Comparison of ENCODE assay signal across 9 mouse cellular contexts in genomic region chr4:102588668-102589455, GRCm38 (mm10).
DNase-seq lines count a peak whose midpoint lies in the region; ATAC-seq and TF ChIP-seq lines count a peak whose summit lies in the region.
"Had no signal": no experiment of that assay in that cellular context is flagged by ENCODE, and none has a peak within 500 bp of the region (broad histone marks: within the 10 kb centered on the region; RNA-seq: fewer than 3 reads in every experiment).

No protein-coding gene starts in this region.

- no peak for DNase-seq in Patski (ENCODE audit: low read depth, low spot score)
- peak; percentile 85 to 92 for DNase-seq in heart, adult 9 months (ENCODE audit: low spot score in 2 of 2)
- peak; percentile 62 for DNase-seq in kidney, adult 11 months
- no peak for DNase-seq in limb, embryonic 10.5 days (ENCODE audit: low spot score)
- no peak for DNase-seq in c-Kit-positive CD71-positive TER-119-positive erythroid progenitor cells, embryonic 14.5 days (ENCODE audit: low spot score)
- no peak for DNase-seq in urinary bladder, postnatal 4 days (ENCODE audit: low spot score in 2 of 2)

- H3K27ac ChIP-seq in cortical plate, adult 2 months (ENCODE audit: insufficient read depth, low read length), result peak overlapping the region; percentile 93
- no peak overlapping the region for H3K27ac ChIP-seq in limb, embryonic 10.5 days
- H3K27ac ChIP-seq in midbrain, embryonic 12.5 days (replicated peaks), result peak overlapping the region; percentile 84
- H3K27ac ChIP-seq: macrophage had no signal

- peak overlapping the region; percentile 81 for H3K4me3 ChIP-seq in cortical plate, adult 2 months (ENCODE audit: insufficient read depth, low read length)
- 0 out of 2 replicates have a peak overlapping the region, but pooled peaks have one; percentile 29 for H3K4me3 ChIP-seq in limb, embryonic 10.5 days
- H3K4me3 ChIP-seq in midbrain, embryonic 12.5 days, result peak overlapping the region; percentile 33

- no peak overlapping the region for H3K9ac ChIP-seq in midbrain, embryonic 12.5 days (replicated peaks)

- peak overlapping the region; percentile 56 for H3K4me2 ChIP-seq in midbrain, embryonic 12.5 days (replicated peaks)

- 50% methylated on average over 12 of the region's 12 CpGs for WGBS in limb, embryonic 10.5 days
- 21% methylated on average over 12 of the region's 12 CpGs for WGBS in midbrain, embryonic 12.5 days

- CTCF ChIA-PET in Patski (lab: Charles Lee), result interaction anchor here (1.3 to 2.4 kb wide), 2 partner anchors 8 to 11 kb away, joined by 3 to 9 read pairs; no protein-coding TSS in a partner anchor

- no peaks in the 10 kb centered on the region for H3K36me3 ChIP-seq in limb, embryonic 10.5 days
- no peaks in the 10 kb centered on the region for H3K36me3 ChIP-seq in midbrain, embryonic 12.5 days

- peak; percentile 65 for TF ChIP-seq POLR2A in cortical plate, adult 2 months (IDR thresholded peaks at IDR 0.05; ENCODE audit: extremely low read depth, insufficient read depth, low read length)

- peak; percentile 14 for ATAC-seq in Patski
- 0 out of 2 replicates have a peak, but pooled peaks have one; percentile 21 for ATAC-seq in midbrain, embryonic 12.5 days (ENCODE audit: low FRiP score, low read depth)

- H3K9me3 ChIP-seq in limb, embryonic 10.5 days (replicated peaks), result no peaks in the 10 kb centered on the region
- H3K9me3 ChIP-seq in midbrain, embryonic 12.5 days, result no peaks in the 10 kb centered on the region

- H3K4me1 ChIP-seq in cortical plate, adult 2 months (ENCODE audit: control insufficient read depth, insufficient read depth, low read length), result peaks cover 10% of the 10 kb centered on the region
- H3K4me1 ChIP-seq in limb, embryonic 10.5 days, result peaks cover 22% of the 10 kb centered on the region
- H3K4me1 ChIP-seq in midbrain, embryonic 12.5 days, result peaks cover 48% of the 10 kb centered on the region

- in situ Hi-C loops in Patski (cut with MboI; ENCODE audit: low pct_unique_long_range_greater_than_20kb), result no loop called here

- POLR2A ChIA-PET in Patski (lab: Charles Lee), result interaction anchor here (0.6 to 1.1 kb wide), 3 partner anchors 11 to 281 kb away, joined by 3 to 4 read pairs (median 3); no protein-coding TSS in a partner anchor

- H3K27me3 ChIP-seq in Patski, result no peaks in the 10 kb centered on the region
- H3K27me3 ChIP-seq in limb, embryonic 10.5 days (ENCODE audit: low read depth, poor library complexity, severe bottlenecking), result no peaks in the 10 kb centered on the region
- no peaks in the 10 kb centered on the region for H3K27me3 ChIP-seq in midbrain, embryonic 12.5 days

- TF ChIP-seq CTCF in Patski (IDR thresholded peaks at IDR 0.05), result no peak
- no peak for TF ChIP-seq CTCF in cortical plate, adult 2 months (IDR thresholded peaks at IDR 0.05; ENCODE audit: extremely low read depth, insufficient read depth, low read length)

Comparison
In these comparisons a context has a peak if more than half of its experiments do, and no peak if none do; other contexts are left out.
1. DNase-seq: peak in heart, adult 9 months (2 of 2) and kidney, adult 11 months (single experiment); none in Patski (single experiment), limb, embryonic 10.5 days (single experiment), c-Kit-positive CD71-positive TER-119-positive erythroid progenitor cells, embryonic 14.5 days (single experiment) and urinary bladder, postnatal 4 days (0 of 2).
2. H3K4me3 ChIP-seq: peak in every context shown above with its lines; median percentile 81 in cortical plate, adult 2 months; 33 in midbrain, embryonic 12.5 days; 29 in limb, embryonic 10.5 days.